Mouse (Mus musculus) CH12.LX (cell line): ENCODE results near the gene Gpr15.

Source experiments
- CTCF ChIP-seq, 2 experiments: IDR thresholded peaks in 1 of 2; conservative IDR thresholded peaks in 1 of 2; 2 replicates each; pipeline ENCODE4 v1.5.1; 2011 to 2012; ENCODE audit warnings: low read depth in 2 of 2, low read length in 2 of 2, improper control_type of control experiment in 1 of 2, inconsistent platforms in 1 of 2, mild to moderate bottlenecking in 1 of 2, moderate library complexity in 1 of 2
- E2F4 ChIP-seq: IDR thresholded peaks from 2 replicates; pipeline ENCODE4 v1.6.1; 2011; ENCODE audit warnings: low read depth, low read length, improper control_type of control experiment; ENCODE audit not compliant: insufficient replicate concordance
- EP300 ChIP-seq: IDR thresholded peaks from 2 replicates; pipeline ENCODE4 v1.6.1; 2011; ENCODE audit warnings: low read length, improper control_type of control experiment
- MAZ ChIP-seq: IDR thresholded peaks from 2 replicates; pipeline ENCODE4 v1.6.1; 2012; ENCODE audit warnings: low read depth, mild to moderate bottlenecking, inconsistent platforms, low read length, improper control_type of control experiment, moderate library complexity
- MXI1 ChIP-seq: IDR thresholded peaks from 2 replicates; pipeline ENCODE4 v1.6.1; 2011; ENCODE audit warnings: mild to moderate bottlenecking, low read depth, low read length, improper control_type of control experiment
- NELFE ChIP-seq: IDR thresholded peaks from 2 replicates; pipeline ENCODE4 v1.6.1; 2011; ENCODE audit warnings: low read depth, low read length, improper control_type of control experiment
- POLR2A ChIP-seq: IDR thresholded peaks from 2 replicates; pipeline ENCODE4 v1.6.1; 2011; ENCODE audit warnings: low read depth, mild to moderate bottlenecking, improper control_type of control experiment, low read length
- RAD21 ChIP-seq: IDR thresholded peaks from 2 replicates; pipeline ENCODE4 v1.6.1; 2011; ENCODE audit warnings: low read depth, mild to moderate bottlenecking, low read length, improper control_type of control experiment, moderate library complexity
- USF1 ChIP-seq: IDR thresholded peaks from 2 replicates; pipeline ENCODE4 v1.6.1; 2014; ENCODE audit warnings: low read depth, mild to moderate bottlenecking, inconsistent platforms, low read length, improper control_type of control experiment
- ZMIZ1 ChIP-seq: IDR thresholded peaks from 2 replicates; pipeline ENCODE4 v1.6.1; 2012; ENCODE audit warnings: low read depth, mild to moderate bottlenecking, inconsistent platforms, low read length, improper control_type of control experiment
- ZNF384 ChIP-seq: IDR thresholded peaks from 2 replicates; pipeline ENCODE4 v1.6.1; 2012; ENCODE audit warnings: low read depth, low read length, improper control_type of control experiment, inconsistent platforms

DNA sequence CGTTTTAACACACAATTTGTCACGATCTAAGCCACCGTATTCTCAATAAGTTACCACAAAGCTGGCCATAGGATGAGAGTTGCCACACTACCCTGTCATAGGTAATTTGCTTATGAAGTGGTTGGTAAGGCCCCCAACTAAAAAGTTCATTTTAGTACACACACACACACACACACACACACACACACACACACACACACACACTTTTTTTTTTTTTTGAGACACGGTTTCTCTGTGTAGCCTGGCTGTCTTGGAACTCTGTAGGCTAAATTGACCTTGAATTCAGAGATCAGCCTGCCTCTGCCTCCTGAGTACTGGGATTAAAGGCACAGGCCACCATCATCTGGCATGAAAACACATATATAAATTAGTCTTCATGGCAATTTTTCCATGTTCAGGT lies 35.0 kb downstream of the Gpr15 start:
- TF ChIP-seq CTCF (conservative IDR thresholded peaks at IDR 0.05 in 1 of 2, IDR thresholded peaks at IDR 0.05 in 1 of 2; ENCODE audit: low read depth in 2 of 2, low read length in 2 of 2) (no peak), ZMIZ1 (no peak), POLR2A (no peak), EP300 (no peak), USF1 (no peak), E2F4 (no peak), MXI1 (no peak), NELFE (no peak), RAD21 (no peak), MAZ (no peak), ZNF384 (peak; percentile 59)
